Mouse (Mus musculus): ENCODE measurements around the gene Spata45. TPM values are rescaled to one million over a fixed set of nuclear protein-coding genes. Genes with fewer than 3 reads are reported as not detected.

Gene Spata45
- total RNA-seq, 1 experiment: 4.6 TPM

- in situ Hi-C loops (cut with MboI; ENCODE audit: low sequenced_read_pairs in 2 of 2, unreplicated experiment in 2 of 2): no loop called here
- DNase-seq (ENCODE audit: low read depth, low spot score): no peak
- Histone ChIP-seq H3K9ac (ENCODE audit: insufficient read depth, low read depth, low read length, poor library complexity, severe bottlenecking) (no peak overlapping the region), H3K36me3 (ENCODE audit: control insufficient read depth, insufficient read depth, low read length, poor library complexity, severe bottlenecking) (no peaks in the 10 kb centered on the region), H3K27ac (ENCODE audit: insufficient read depth, low read depth, low read length, poor library complexity, severe bottlenecking) (no peak overlapping the region), H3K4me1 (ENCODE audit: control insufficient read depth in 2 of 2, insufficient read depth in 2 of 2, low read length in 2 of 2, poor library complexity in 1 of 2) (no peaks in the 10 kb centered on the region), H3K9me3 (ENCODE audit: control insufficient read depth, insufficient read depth, low read depth, low read length) (no peaks in the 10 kb centered on the region), H3K4me3 (ENCODE audit: insufficient read depth in 1 of 2, low read depth in 1 of 2, low read length in 2 of 2, poor library complexity in 1 of 2, severe bottlenecking in 1 of 2) (no peak overlapping the region)
- TF ChIP-seq ZNF384 (IDR thresholded peaks at IDR 0.05; ENCODE audit: low read depth, low read length) (no peak), ZC3H11A (IDR thresholded peaks at IDR 0.05; ENCODE audit: borderline replicate concordance, low read depth, low read length) (no peak), CHD2 (IDR thresholded peaks at IDR 0.05; ENCODE audit: low read depth, low read length) (no peak), MAFK (IDR thresholded peaks at IDR 0.05; ENCODE audit: insufficient read depth, low read depth, low read length) (no peak), HCFC1 (IDR thresholded peaks at IDR 0.05; ENCODE audit: borderline replicate concordance, insufficient read depth, low read length) (no peak)
Observed at GRCm38 (mm10) chr1:190998027-190998426, 38.4 kb upstream of the Spata45 start.

- H3K9ac ChIP-seq (ENCODE audit: insufficient read depth, low read depth, low read length, poor library complexity, severe bottlenecking): no peak overlapping the region
- no peak for TF ChIP-seq MAFK (IDR thresholded peaks at IDR 0.05; ENCODE audit: insufficient read depth, low read depth, low read length)
- TF ChIP-seq ZNF384 (IDR thresholded peaks at IDR 0.05; ENCODE audit: low read depth, low read length): no peak
- no peak for TF ChIP-seq ZC3H11A (IDR thresholded peaks at IDR 0.05; ENCODE audit: borderline replicate concordance, low read depth, low read length)
- no peak for TF ChIP-seq HCFC1 (IDR thresholded peaks at IDR 0.05; ENCODE audit: borderline replicate concordance, insufficient read depth, low read length)
- no peak for TF ChIP-seq CHD2 (IDR thresholded peaks at IDR 0.05; ENCODE audit: low read depth, low read length)
- no peaks in the 10 kb centered on the region for H3K9me3 ChIP-seq (ENCODE audit: control insufficient read depth, insufficient read depth, low read depth, low read length)
- no peak overlapping the region for H3K27ac ChIP-seq (ENCODE audit: insufficient read depth, low read depth, low read length, poor library complexity, severe bottlenecking)
- in situ Hi-C loops (cut with MboI; ENCODE audit: low sequenced_read_pairs in 2 of 2, unreplicated experiment in 2 of 2): no loop called here
- H3K36me3 ChIP-seq (ENCODE audit: control insufficient read depth, insufficient read depth, low read length, poor library complexity, severe bottlenecking): peaks cover 3% of the 10 kb centered on the region; the same call in 1 of the 2 replicates
- DNase-seq (ENCODE audit: low read depth, low spot score): no peak
- no peaks in the 10 kb centered on the region for H3K4me1 ChIP-seq (ENCODE audit: control insufficient read depth in 2 of 2, insufficient read depth in 2 of 2, low read length in 2 of 2, poor library complexity in 1 of 2)
- H3K4me3 ChIP-seq (ENCODE audit: insufficient read depth in 1 of 2, low read depth in 1 of 2, low read length in 2 of 2, poor library complexity in 1 of 2, severe bottlenecking in 1 of 2): no peak overlapping the region
Observed at GRCm38 (mm10) chr1:191000686-191001085, 35.8 kb upstream of the Spata45 start.

- no peak for DNase-seq (ENCODE audit: low read depth, low spot score)
- Histone ChIP-seq H3K27ac (ENCODE audit: insufficient read depth, low read depth, low read length, poor library complexity, severe bottlenecking) (no peak overlapping the region), H3K4me3 (ENCODE audit: insufficient read depth in 1 of 2, low read depth in 1 of 2, low read length in 2 of 2, poor library complexity in 1 of 2, severe bottlenecking in 1 of 2) (no peak overlapping the region), H3K36me3 (ENCODE audit: control insufficient read depth, insufficient read depth, low read length, poor library complexity, severe bottlenecking) (peaks cover 3% of the 10 kb centered on the region; the same call in 1 of the 2 replicates), H3K9ac (ENCODE audit: insufficient read depth, low read depth, low read length, poor library complexity, severe bottlenecking) (no peak overlapping the region), H3K9me3 (ENCODE audit: control insufficient read depth, insufficient read depth, low read depth, low read length) (no peaks in the 10 kb centered on the region), H3K4me1 (ENCODE audit: control insufficient read depth in 2 of 2, insufficient read depth in 2 of 2, low read length in 2 of 2, poor library complexity in 1 of 2) (no peaks in the 10 kb centered on the region)
- in situ Hi-C loops (cut with MboI; ENCODE audit: low sequenced_read_pairs in 2 of 2, unreplicated experiment in 2 of 2): no loop called here
- TF ChIP-seq MAFK (IDR thresholded peaks at IDR 0.05; ENCODE audit: insufficient read depth, low read depth, low read length) (no peak), HCFC1 (IDR thresholded peaks at IDR 0.05; ENCODE audit: borderline replicate concordance, insufficient read depth, low read length) (no peak)
Observed at GRCm38 (mm10) chr1:191002201-191002600, 34.2 kb upstream of the Spata45 start.

- Histone ChIP-seq H3K36me3 (ENCODE audit: control insufficient read depth, insufficient read depth, low read length, poor library complexity, severe bottlenecking) (peaks cover 13% of the 10 kb centered on the region; the same call in 1 of the 2 replicates), H3K9me3 (ENCODE audit: control insufficient read depth, insufficient read depth, low read depth, low read length) (no peaks in the 10 kb centered on the region), H3K4me1 (ENCODE audit: control insufficient read depth in 2 of 2, insufficient read depth in 2 of 2, low read length in 2 of 2, poor library complexity in 1 of 2) (no peaks in the 10 kb centered on the region), H3K27ac (ENCODE audit: insufficient read depth, low read depth, low read length, poor library complexity, severe bottlenecking) (no peak overlapping the region), H3K4me3 (ENCODE audit: insufficient read depth in 1 of 2, low read depth in 1 of 2, low read length in 2 of 2, poor library complexity in 1 of 2, severe bottlenecking in 1 of 2) (no peak overlapping the region), H3K9ac (ENCODE audit: insufficient read depth, low read depth, low read length, poor library complexity, severe bottlenecking) (no peak overlapping the region)
- TF ChIP-seq CHD2 (IDR thresholded peaks at IDR 0.05; ENCODE audit: low read depth, low read length): no peak
- TF ChIP-seq MAFK (IDR thresholded peaks at IDR 0.05; ENCODE audit: insufficient read depth, low read depth, low read length): no peak
- TF ChIP-seq ZNF384 (IDR thresholded peaks at IDR 0.05; ENCODE audit: low read depth, low read length): no peak
- 0 out of 2 replicates have a peak, but pooled peaks have one; percentile 2 for TF ChIP-seq ZC3H11A (IDR thresholded peaks at IDR 0.05; ENCODE audit: borderline replicate concordance, low read depth, low read length)
- no peak for TF ChIP-seq HCFC1 (IDR thresholded peaks at IDR 0.05; ENCODE audit: borderline replicate concordance, insufficient read depth, low read length)
- DNase-seq (ENCODE audit: low read depth, low spot score): peak; percentile 20
- in situ Hi-C loops (cut with MboI; ENCODE audit: low sequenced_read_pairs in 2 of 2, unreplicated experiment in 2 of 2): no loop called here
Observed at GRCm38 (mm10) chr1:191008707-191009106, 27.7 kb upstream of the Spata45 start.

GRCm38 (mm10) chr1:191014271-191014670, 22.2 kb upstream of the Spata45 start:
- in situ Hi-C loops (cut with MboI; ENCODE audit: low sequenced_read_pairs in 2 of 2, unreplicated experiment in 2 of 2): no loop called here
- Histone ChIP-seq H3K36me3 (ENCODE audit: control insufficient read depth, insufficient read depth, low read length, poor library complexity, severe bottlenecking) (peaks cover 7% of the 10 kb centered on the region; the same call in 1 of the 2 replicates), H3K4me1 (ENCODE audit: control insufficient read depth in 2 of 2, insufficient read depth in 2 of 2, low read length in 2 of 2, poor library complexity in 1 of 2) (peaks cover 2% of the 10 kb centered on the region in 2 experiments; a peak in 1 of 4 replicates), H3K9ac (ENCODE audit: insufficient read depth, low read depth, low read length, poor library complexity, severe bottlenecking) (no peak overlapping the region), H3K9me3 (ENCODE audit: control insufficient read depth, insufficient read depth, low read depth, low read length) (no peaks in the 10 kb centered on the region), H3K27ac (ENCODE audit: insufficient read depth, low read depth, low read length, poor library complexity, severe bottlenecking) (no peak overlapping the region), H3K4me3 (ENCODE audit: insufficient read depth in 1 of 2, low read depth in 1 of 2, low read length in 2 of 2, poor library complexity in 1 of 2, severe bottlenecking in 1 of 2) (no peak overlapping the region)
- no peak for DNase-seq (ENCODE audit: low read depth, low spot score)
- TF ChIP-seq HCFC1 (IDR thresholded peaks at IDR 0.05; ENCODE audit: borderline replicate concordance, insufficient read depth, low read length): no peak
- TF ChIP-seq CHD2 (IDR thresholded peaks at IDR 0.05; ENCODE audit: low read depth, low read length): no peak
- no peak for TF ChIP-seq MAFK (IDR thresholded peaks at IDR 0.05; ENCODE audit: insufficient read depth, low read depth, low read length)
